8 mouse cellular contexts compared by ENCODE assay signal in genomic region chr14:77011804-77012203, GRCm38 (mm10). TPM values are rescaled to one million over a fixed set of nuclear protein-coding genes. Genes with fewer than 3 reads are reported as not detected.
DNase-seq lines count a peak whose midpoint lies in the region; ATAC-seq and TF ChIP-seq lines count a peak whose summit lies in the region.

No protein-coding gene starts in this region.

- no peaks in the 10 kb centered on the region for H3K4me1 ChIP-seq in heart, postnatal 0 days (ENCODE audit: control insufficient read depth, insufficient read depth)
- H3K4me1 ChIP-seq in heart, embryonic 10.5 days, result no peaks in the 10 kb centered on the region
- H3K4me1 ChIP-seq in embryonic facial prominence, embryonic 10.5 days, result no peaks in the 10 kb centered on the region; the same call in 1 of the 2 replicates
- no peaks in the 10 kb centered on the region for H3K4me1 ChIP-seq in hindbrain, embryonic 10.5 days (replicated peaks)

- 5% methylated on average over 3 of the region's 3 CpGs for WGBS in heart, postnatal 0 days
- 6% methylated on average over 3 of the region's 3 CpGs for WGBS in heart, embryonic 10.5 days
- 8% methylated on average over 3 of the region's 3 CpGs for WGBS in embryonic facial prominence, embryonic 10.5 days
- 7% methylated on average over 3 of the region's 3 CpGs for WGBS in hindbrain, embryonic 10.5 days

- no peaks in the 10 kb centered on the region for H3K36me3 ChIP-seq in heart, postnatal 0 days (replicated peaks; ENCODE audit: control insufficient read depth, insufficient read depth, low read length)
- no peaks in the 10 kb centered on the region for H3K36me3 ChIP-seq in heart, embryonic 10.5 days
- no peaks in the 10 kb centered on the region for H3K36me3 ChIP-seq in embryonic facial prominence, embryonic 10.5 days (replicated peaks)
- no peaks in the 10 kb centered on the region for H3K36me3 ChIP-seq in hindbrain, embryonic 10.5 days

- no peak overlapping the region for H3K4me3 ChIP-seq in heart, postnatal 0 days (ENCODE audit: low read depth, low read length)
- no peak overlapping the region for H3K4me3 ChIP-seq in heart, embryonic 10.5 days
- no peak overlapping the region for H3K4me3 ChIP-seq in embryonic facial prominence, embryonic 10.5 days
- no peak overlapping the region for H3K4me3 ChIP-seq in hindbrain, embryonic 10.5 days

- H3K27me3 ChIP-seq in heart, postnatal 0 days (ENCODE audit: control insufficient read depth, insufficient read depth, low read length), result no peaks in the 10 kb centered on the region
- no peaks in the 10 kb centered on the region for H3K27me3 ChIP-seq in heart, embryonic 10.5 days (ENCODE audit: insufficient read depth, poor library complexity, severe bottlenecking)
- no peaks in the 10 kb centered on the region for H3K27me3 ChIP-seq in embryonic facial prominence, embryonic 10.5 days (replicated peaks; ENCODE audit: low read depth, poor library complexity, severe bottlenecking)
- no peaks in the 10 kb centered on the region for H3K27me3 ChIP-seq in hindbrain, embryonic 10.5 days (ENCODE audit: insufficient read depth, poor library complexity, severe bottlenecking)

- ATAC-seq in heart, postnatal 0 days (ENCODE audit: insufficient read depth, low read depth), result no peak
- ATAC-seq in megakaryocyte progenitor cell, adult 5-6 weeks (replicated peaks; ENCODE audit: poor library complexity), result peak; percentile 80

- H3K27ac ChIP-seq in heart, postnatal 0 days (ENCODE audit: low read depth), result no peak overlapping the region
- no peak overlapping the region for H3K27ac ChIP-seq in heart, embryonic 10.5 days
- peak overlapping the region; percentile 12; the same call in 1 of the 2 replicates for H3K27ac ChIP-seq in embryonic facial prominence, embryonic 10.5 days (replicated peaks)
- H3K27ac ChIP-seq in hindbrain, embryonic 10.5 days, result peak overlapping the region; percentile 42; the same call in 1 of the 2 replicates

- peak; percentile 31 for DNase-seq in heart, postnatal 0 days (ENCODE audit: low spot score)
- DNase-seq in heart, embryonic 10.5 days (ENCODE audit: low spot score), result no peak
- peak; percentile 23 to 35 for DNase-seq in adrenal gland, postnatal 4 days (ENCODE audit: low spot score in 2 of 2)
- peak; percentile 74 for DNase-seq in embryonic facial prominence, embryonic 10.5 days (ENCODE audit: low spot score)
- DNase-seq in hindbrain, embryonic 10.5 days (ENCODE audit: low spot score), result peak; percentile 77
- peak; percentile 55 for DNase-seq in layer of hippocampus, adult 9-11 months
- DNase-seq in right cerebral cortex, postnatal 25 days, result peak; percentile 49

- no peaks in the 10 kb centered on the region for H3K9me3 ChIP-seq in heart, postnatal 0 days (replicated peaks; ENCODE audit: control insufficient read depth, low read length)
- no peaks in the 10 kb centered on the region for H3K9me3 ChIP-seq in heart, embryonic 10.5 days
- H3K9me3 ChIP-seq in embryonic facial prominence, embryonic 10.5 days, result no peaks in the 10 kb centered on the region
- H3K9me3 ChIP-seq in hindbrain, embryonic 10.5 days, result no peaks in the 10 kb centered on the region

- H3K9ac ChIP-seq in heart, postnatal 0 days (replicated peaks; ENCODE audit: low read depth, low read length), result no peak overlapping the region

- no peak for TF ChIP-seq EP300 in heart, postnatal 0 days (IDR thresholded peaks at IDR 0.05; ENCODE audit: low read depth)

- H3K4me2 ChIP-seq in heart, postnatal 0 days (ENCODE audit: low read depth, low read length), result no peak overlapping the region

- TF ChIP-seq CTCF in heart, postnatal 0 days (IDR thresholded peaks at IDR 0.05; ENCODE audit: low read depth), result peak; percentile 91

RNA-seq across cellular contexts. Expression of gene Ccdc122, which starts 24.8 kb away (rescaled TPM):
- 1.6 and 3.1 TPM in 2 replicates for total RNA-seq in heart, postnatal 0 days (2014; rRNA removed; ENCODE audit: low replicate concordance)
- polyA plus RNA-seq in heart, postnatal 0 days (2015; fragmentation: Nextera tagmentation; extraction: Ambion mirVana), result 1.7 and 2.0 TPM in 2 replicates
- 1.5 and 2.3 TPM in 2 replicates for polyA plus RNA-seq in heart, embryonic 10.5 days (2016; fragmentation: Nextera tagmentation; extraction: Ambion mirVana)
- 10 to 100 TPM in 1 of 2 experiments, 1 to 10 TPM in 1; 9.4 to 12.9 TPM for total RNA-seq in adrenal gland, postnatal 4 days (2021)
- 1.4 and 1.8 TPM in 2 replicates for polyA plus RNA-seq in embryonic facial prominence, embryonic 10.5 days (2016; fragmentation: Nextera tagmentation; extraction: Ambion mirVana)
- 0.95 TPM in 2 replicates for polyA plus RNA-seq in hindbrain, embryonic 10.5 days (2016; fragmentation: Nextera tagmentation; extraction: Ambion mirVana)
- total RNA-seq in megakaryocyte progenitor cell, adult 5-6 weeks (2015), result 14.8 and 15.3 TPM in 2 replicates
- total RNA-seq in megakaryocyte progenitor cell, adult 5-6 weeks (2017), result 12.1 and 19.2 TPM in 2 replicates

RNA-seq across cellular contexts. Expression of gene Lacc1, which starts 24.9 kb away (rescaled TPM):
- total RNA-seq in heart, postnatal 0 days (2014; rRNA removed; ENCODE audit: low replicate concordance), result 0.50 and 0.81 TPM in 2 replicates
- 1.6 TPM in 2 replicates for polyA plus RNA-seq in heart, postnatal 0 days (2015; fragmentation: Nextera tagmentation; extraction: Ambion mirVana)
- polyA plus RNA-seq in heart, embryonic 10.5 days (2016; fragmentation: Nextera tagmentation; extraction: Ambion mirVana), result 9.0 and 11.1 TPM in 2 replicates
- 10 to 100 TPM; 15.5 to 16.8 TPM for total RNA-seq in adrenal gland, postnatal 4 days (2021)
- 4.8 and 5.4 TPM in 2 replicates for polyA plus RNA-seq in embryonic facial prominence, embryonic 10.5 days (2016; fragmentation: Nextera tagmentation; extraction: Ambion mirVana)
- polyA plus RNA-seq in hindbrain, embryonic 10.5 days (2016; fragmentation: Nextera tagmentation; extraction: Ambion mirVana), result 4.3 and 5.3 TPM in 2 replicates
- total RNA-seq in megakaryocyte progenitor cell, adult 5-6 weeks (2015), result 16.8 and 17.1 TPM in 2 replicates
- 7.4 and 11.0 TPM in 2 replicates for total RNA-seq in megakaryocyte progenitor cell, adult 5-6 weeks (2017)

Comparison
In these comparisons a context has a peak if more than half of its experiments do, and no peak if none do; other contexts are left out.
1. H3K27ac ChIP-seq: peak in embryonic facial prominence, embryonic 10.5 days (single experiment) and hindbrain, embryonic 10.5 days (single experiment); none in heart, postnatal 0 days (single experiment) and heart, embryonic 10.5 days (single experiment).